Mouse (Mus musculus) small intestine, adult 2 months (tissue): ENCODE data around the gene Ncoa6.

Experiments
- CTCF ChIP-seq: fragments of 200-500 bp; IDR thresholded peaks from 2 replicates; pipeline ENCODE4 v1.5.1; 2012; ENCODE audit warnings: low read depth, mild to moderate bottlenecking, control low read depth, inconsistent platforms, low read length, moderate library complexity, mixed read lengths; ENCODE audit not compliant: insufficient replicate concordance, insufficient read length; ENCODE audit errors: extremely low read depth
- POLR2A ChIP-seq: fragments of 200-500 bp; IDR thresholded peaks from 2 replicates; pipeline ENCODE4 v1.6.1; 2012; ENCODE audit warnings: low read depth, mild to moderate bottlenecking, control low read depth, inconsistent platforms, low read length, moderate library complexity

DNA sequence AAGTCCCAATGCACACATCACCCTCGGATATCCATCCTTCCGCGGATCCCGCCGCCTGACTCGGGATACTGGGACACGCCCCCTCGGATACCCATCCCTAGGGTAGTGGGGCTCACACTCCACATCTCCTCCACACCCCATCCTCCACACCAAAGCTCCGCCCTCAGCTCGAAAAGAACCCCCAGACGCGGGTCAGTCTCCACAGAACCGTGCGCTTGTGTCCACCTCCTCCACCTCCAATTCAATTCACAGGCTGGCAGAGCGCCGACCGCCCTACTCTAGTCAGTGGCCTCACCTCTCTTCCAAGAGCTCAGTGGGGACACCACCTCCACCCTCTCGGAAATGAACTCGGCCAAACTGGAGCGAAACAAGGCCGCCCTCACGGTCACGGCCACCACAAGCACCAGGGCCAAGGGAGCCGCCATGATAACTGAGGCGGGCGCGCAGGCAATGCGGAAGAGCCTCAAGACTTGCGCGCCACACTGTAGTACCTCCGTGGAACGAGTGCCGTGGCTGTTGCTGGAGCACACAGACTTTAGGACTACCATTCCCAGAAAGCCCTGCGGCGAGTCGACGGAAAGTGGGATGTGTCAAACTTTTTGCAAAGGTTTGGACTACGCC is 116.6 kb downstream of the Ncoa6 start, which contains the start of gene Pigu:
- TF ChIP-seq POLR2A (peak; percentile 43), CTCF (no peak)
